Mouse (Mus musculus): ENCODE measurements around the gene Rps11. TPM values are rescaled to one million over a fixed set of nuclear protein-coding genes. Genes with fewer than 3 reads are reported as not detected.

Gene Rps11
- polyA plus RNA-seq, 1 experiment from 2014 or later = 1,711 TPM

- H3K9me3 ChIP-seq = no peaks in the 10 kb centered on the region
- no peak overlapping the region for H3K4me3 ChIP-seq (replicated peaks)
- H3K9ac ChIP-seq = no peak overlapping the region
- no peak overlapping the region for H3K27ac ChIP-seq
- no peak for ATAC-seq
- 0 out of 2 replicates have a peak, but pooled peaks cover 8% of the 10 kb centered on the region for H3K36me3 ChIP-seq
- no peaks in the 10 kb centered on the region for H3K27me3 ChIP-seq (replicated peaks)
- no peak overlapping the region for H3K4me2 ChIP-seq (replicated peaks)
- 74% methylated on average over 1 of the region's 1 CpGs for WGBS
- H3K4me1 ChIP-seq (replicated peaks) = peaks cover 9% of the 10 kb centered on the region
These were observed 14.2 kb upstream of the Rps11 start for GRCm38 (mm10) chr7:45138403-45138802.

DNA sequence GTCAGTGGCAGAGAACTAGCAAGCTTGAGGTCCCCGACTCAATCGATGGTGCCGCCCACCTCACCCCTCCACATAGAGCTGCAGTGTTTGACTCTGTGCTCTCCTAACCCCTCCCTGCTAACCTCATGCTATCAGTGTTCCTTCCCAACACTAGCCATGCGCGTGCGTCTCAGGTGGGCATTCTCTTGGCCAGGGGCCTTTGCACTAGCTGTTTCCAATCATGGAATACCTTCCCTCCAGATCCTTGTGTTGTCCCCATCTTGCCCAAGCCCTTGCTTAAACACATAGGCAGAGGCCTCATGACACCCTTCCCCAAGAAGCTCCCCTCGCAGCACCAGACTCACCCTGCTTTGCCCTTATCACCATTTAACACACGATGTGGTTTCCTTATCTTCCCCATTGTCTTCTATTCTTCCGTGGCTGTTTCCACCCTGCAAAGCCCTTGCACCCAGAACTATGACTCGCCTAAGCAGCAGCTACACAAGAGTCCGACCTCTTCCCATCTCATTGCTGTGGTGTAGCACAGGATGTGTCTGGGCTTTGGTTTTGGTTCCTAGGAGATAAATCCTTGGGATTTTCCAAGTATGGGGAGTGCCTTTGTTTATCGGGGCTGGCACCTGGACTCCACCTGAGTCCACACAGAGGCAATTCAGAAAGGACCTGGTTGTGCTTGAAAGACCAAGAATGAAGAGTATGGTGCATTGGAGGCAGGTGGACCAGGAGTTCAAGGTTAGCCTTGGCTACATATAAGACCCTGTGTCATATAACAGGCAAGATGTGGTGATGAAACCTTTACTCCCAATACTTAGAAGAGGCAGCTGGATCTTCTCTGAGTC lies 13.2 kb upstream of the Rps11 start:
- H3K9me3 ChIP-seq = no peaks in the 10 kb centered on the region
- peaks cover 9% of the 10 kb centered on the region for H3K4me1 ChIP-seq (replicated peaks)
- no peak overlapping the region for H3K9ac ChIP-seq
- no peaks in the 10 kb centered on the region for H3K27me3 ChIP-seq (replicated peaks)
- H3K4me2 ChIP-seq (replicated peaks) = no peak overlapping the region
- 73% methylated on average over 12 of the region's 12 CpGs for WGBS
- no peak overlapping the region for H3K27ac ChIP-seq
- ATAC-seq = no peak
- H3K4me3 ChIP-seq (replicated peaks) = no peak overlapping the region
- 0 out of 2 replicates have a peak, but pooled peaks cover 3% of the 10 kb centered on the region for H3K36me3 ChIP-seq

DNA sequence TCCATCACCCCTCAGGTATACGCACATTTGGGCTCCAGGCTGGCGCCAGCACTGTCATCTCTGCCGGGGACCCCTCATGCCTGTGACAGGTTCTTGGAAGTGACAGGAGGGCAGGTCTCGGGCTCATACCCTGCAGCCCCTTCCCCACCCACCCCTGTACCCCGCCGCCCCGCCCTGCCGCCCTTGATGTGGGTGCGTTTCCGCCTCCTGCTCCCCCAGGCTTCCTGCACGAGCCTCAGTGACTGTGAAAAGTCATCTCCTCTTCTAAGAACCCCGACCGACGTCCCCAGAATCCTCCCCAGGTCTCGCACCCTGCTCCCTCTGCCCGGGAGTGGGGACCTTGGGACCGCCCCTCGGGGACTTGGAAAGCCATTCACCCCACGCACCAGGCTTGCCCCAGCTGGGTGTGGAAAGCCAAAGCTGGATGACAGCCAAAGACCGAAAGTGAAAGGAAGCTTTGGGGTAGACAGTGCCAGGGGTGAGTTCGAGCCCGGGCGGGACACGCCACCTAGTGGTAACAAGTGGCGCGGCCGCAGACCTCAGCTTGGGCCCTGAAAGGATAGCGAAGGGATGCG lies 11.8 kb upstream of the Rps11 start, which contains the start of the genes Gm45713 and Flt3l:
Gm45713 (minus strand) TSS at position 239 of the 575 bp plus-strand sequence.
Flt3l (minus strand) TSS at position 440 of the 575 bp plus-strand sequence.
- H3K27me3 ChIP-seq (replicated peaks) = no peaks in the 10 kb centered on the region
- peak within 1 kb of the TSS; percentile 60 for H3K4me3 ChIP-seq (replicated peaks)
- 3% methylated on average over 29 of the region's 29 CpGs for WGBS
- ATAC-seq = peak; percentile 90
- no peak within 1 kb of the TSS for H3K27ac ChIP-seq
- no peaks in the 10 kb centered on the region for H3K9me3 ChIP-seq
- no peaks in the 10 kb centered on the region for H3K36me3 ChIP-seq
- peaks cover 9% of the 10 kb centered on the region for H3K4me1 ChIP-seq (replicated peaks)
- peak within 1 kb of the TSS; percentile 84 for H3K4me2 ChIP-seq (replicated peaks)
- H3K9ac ChIP-seq = peak within 1 kb of the TSS; percentile 69

DNA sequence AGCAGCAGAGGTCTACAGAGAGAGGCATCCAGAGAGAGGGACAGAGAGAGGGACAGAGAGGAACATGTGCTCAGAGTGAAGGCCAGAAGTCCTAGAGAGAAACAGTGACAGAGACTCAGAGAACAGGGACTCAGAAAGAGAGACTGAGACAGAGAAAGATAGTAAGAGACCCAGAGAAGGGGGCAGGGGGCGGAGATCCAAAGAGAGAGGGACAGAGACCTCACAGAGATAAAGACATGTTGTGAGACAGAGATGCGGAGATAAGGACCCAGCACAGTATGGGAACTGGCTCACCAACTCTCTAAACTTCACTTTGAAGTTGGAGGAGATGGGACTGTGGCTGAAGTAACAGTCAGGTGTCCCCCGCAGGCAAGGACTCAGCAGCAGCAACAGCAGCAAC lies 11.1 kb upstream of the Rps11 start:
- WGBS = 79% methylated on average over 3 of the region's 3 CpGs
- Histone ChIP-seq H3K4me3 (replicated peaks) (peak overlapping the region; percentile 60; the same call in 1 of the 2 replicates), H3K9ac (peak overlapping the region; percentile 69; the same call in 1 of the 2 replicates)

DNA sequence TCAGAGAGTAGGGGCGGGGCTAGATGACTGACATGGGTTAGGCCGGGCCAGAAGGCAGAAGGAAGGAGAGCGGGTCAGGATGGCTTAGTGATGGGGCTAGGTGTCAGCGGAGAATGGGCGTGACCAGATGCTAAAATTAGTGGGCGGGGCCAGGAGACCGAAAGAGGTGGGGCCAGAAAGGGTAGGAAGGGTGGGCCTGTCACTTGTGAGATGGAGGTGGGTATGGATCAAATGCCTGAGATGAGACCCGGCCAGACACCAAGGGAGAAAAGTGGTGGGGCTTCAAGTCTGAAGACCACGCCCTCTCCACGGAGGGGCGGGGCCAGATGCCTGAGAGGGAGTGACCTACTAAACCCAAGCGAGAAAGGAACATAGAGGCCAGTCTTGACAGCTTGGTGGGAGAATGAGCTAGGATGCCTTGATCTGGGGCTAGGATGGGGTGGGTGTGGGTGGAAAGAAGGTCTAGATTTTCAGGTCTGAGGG lies 10.3 kb upstream of the Rps11 start:
- Histone ChIP-seq H3K36me3 (no peaks in the 10 kb centered on the region), H3K9ac (no peak overlapping the region), H3K4me3 (replicated peaks) (no peak overlapping the region), H3K27me3 (replicated peaks) (no peaks in the 10 kb centered on the region), H3K4me2 (replicated peaks) (peak overlapping the region; percentile 11; the same call in 1 of the 2 replicates), H3K9me3 (no peaks in the 10 kb centered on the region), H3K27ac (no peak overlapping the region), H3K4me1 (replicated peaks) (peaks cover 13% of the 10 kb centered on the region)
- WGBS = 10% methylated on average over 12 of the region's 12 CpGs
- no peak; the same call in 1 of the 2 replicates for ATAC-seq

More for the DNA sequence above, 11.1 kb upstream of the Rps11 start:
- Histone ChIP-seq H3K4me1 (replicated peaks) (peaks cover 9% of the 10 kb centered on the region), H3K4me2 (replicated peaks) (peak overlapping the region; percentile 84), H3K9me3 (no peaks in the 10 kb centered on the region), H3K27ac (no peak overlapping the region), H3K36me3 (no peaks in the 10 kb centered on the region), H3K27me3 (replicated peaks) (no peaks in the 10 kb centered on the region)
- no peak for ATAC-seq

DNA sequence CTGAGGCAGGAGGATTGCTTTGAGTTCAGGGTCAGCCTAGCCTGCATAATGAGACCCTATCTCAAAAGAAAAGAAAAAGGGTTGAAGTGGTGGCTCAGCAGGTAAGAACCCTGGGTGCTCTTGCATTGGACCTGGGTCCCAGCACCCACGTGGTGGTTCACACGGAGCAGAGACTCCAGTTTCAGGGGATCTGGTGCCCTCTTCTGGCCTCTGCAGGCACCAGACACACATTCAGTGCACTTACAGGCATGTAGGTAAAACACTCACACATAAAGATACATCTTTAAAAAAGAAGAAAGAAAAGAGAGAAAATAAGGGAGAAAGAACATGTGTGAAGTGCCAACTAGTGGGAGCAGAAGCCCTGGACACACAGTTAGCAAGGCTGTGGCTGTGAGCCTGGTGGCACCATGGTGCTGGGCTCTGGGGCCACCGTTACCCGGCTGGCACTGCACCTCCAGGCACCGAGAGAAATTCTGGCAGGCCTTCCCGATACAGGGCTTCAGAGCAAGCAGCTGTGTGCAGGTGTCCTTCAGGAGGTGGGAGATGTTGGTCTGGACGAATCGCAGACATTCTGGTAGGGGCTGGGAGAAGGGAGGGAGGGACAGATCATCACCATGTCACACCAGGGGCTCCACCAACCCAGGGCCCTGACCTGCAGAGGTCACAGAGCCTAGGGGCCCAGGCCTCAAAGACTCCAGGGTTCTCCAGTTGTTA lies 9.4 kb upstream of the Rps11 start:
- Histone ChIP-seq H3K36me3 (no peaks in the 10 kb centered on the region), H3K4me1 (replicated peaks) (peaks cover 13% of the 10 kb centered on the region), H3K4me2 (replicated peaks) (0 out of 2 replicates have a peak overlapping the region, but pooled peaks have one; percentile 11), H3K27ac (no peak overlapping the region), H3K9me3 (no peaks in the 10 kb centered on the region), H3K4me3 (replicated peaks) (no peak overlapping the region), H3K9ac (no peak overlapping the region), H3K27me3 (replicated peaks) (no peaks in the 10 kb centered on the region)
- WGBS = 81% methylated on average over 8 of the region's 8 CpGs
- no peak for ATAC-seq

DNA sequence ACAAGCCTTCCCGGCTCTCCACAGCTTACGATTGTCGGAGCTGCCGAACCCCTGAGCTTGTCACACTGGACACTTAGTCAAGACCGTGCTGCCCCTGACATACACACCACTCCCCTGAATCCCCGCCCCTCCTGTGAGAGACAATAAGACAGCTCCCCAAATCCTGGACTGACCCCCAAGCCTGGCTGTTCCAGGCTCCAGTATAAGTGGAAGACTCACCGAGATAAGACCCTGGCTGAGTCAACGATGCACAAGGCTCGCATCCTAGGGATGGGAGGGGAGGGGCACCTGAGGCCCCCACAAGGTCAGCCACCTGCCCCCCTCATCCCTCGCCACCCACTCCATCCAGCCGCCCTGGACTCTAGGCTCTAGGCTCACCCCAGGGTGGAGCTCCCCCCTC lies 7.6 kb upstream of the Rps11 start:
- Histone ChIP-seq H3K27ac (no peak overlapping the region), H3K4me2 (replicated peaks) (no peak overlapping the region), H3K27me3 (replicated peaks) (no peaks in the 10 kb centered on the region), H3K4me3 (replicated peaks) (no peak overlapping the region), H3K36me3 (peaks cover 4% of the 10 kb centered on the region), H3K9me3 (no peaks in the 10 kb centered on the region), H3K9ac (no peak overlapping the region), H3K4me1 (replicated peaks) (peaks cover 18% of the 10 kb centered on the region)
- ATAC-seq = no peak
- WGBS = 78% methylated on average over 11 of the region's 11 CpGs

DNA sequence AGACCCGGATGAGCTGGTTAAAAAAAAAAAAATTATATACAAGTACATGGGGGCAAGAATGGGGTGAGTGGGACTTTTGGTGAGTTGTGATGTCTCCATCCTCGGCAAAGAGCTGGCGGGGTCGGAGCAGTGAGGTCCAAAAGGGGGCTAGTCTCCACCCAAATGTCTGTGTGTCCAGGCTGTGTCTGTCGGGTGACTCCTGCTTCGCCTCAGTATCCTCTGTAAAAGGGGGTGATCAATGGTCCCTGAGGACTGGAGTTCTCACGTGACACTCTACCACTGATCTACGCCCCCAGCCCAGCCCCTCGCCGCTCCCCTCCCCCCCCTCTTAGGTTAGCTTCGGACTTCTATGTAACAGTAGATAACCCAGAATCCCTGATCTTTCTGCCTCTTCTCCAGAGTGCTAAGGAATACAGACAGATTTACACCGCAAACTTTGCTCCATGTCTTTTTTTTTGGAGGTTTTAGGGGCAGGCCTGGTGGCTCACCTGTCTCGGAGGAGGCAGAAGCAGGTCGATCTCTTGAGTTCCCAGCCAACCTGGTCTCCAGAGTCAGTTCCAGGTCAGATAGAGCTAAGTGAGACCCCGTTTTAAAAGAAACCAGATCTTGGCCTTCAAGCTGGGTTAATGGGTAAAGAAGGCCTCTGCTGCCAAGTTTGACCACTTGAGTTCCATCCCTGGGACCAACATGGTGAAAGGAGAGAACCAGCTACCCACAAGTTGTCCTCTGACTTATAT lies 5.7 kb upstream of the Rps11 start:
- Histone ChIP-seq H3K9me3 (no peaks in the 10 kb centered on the region), H3K36me3 (peaks cover 22% of the 10 kb centered on the region), H3K4me2 (replicated peaks) (peak overlapping the region; percentile 73), H3K27ac (0 out of 2 replicates have a peak overlapping the region, but pooled peaks have one; percentile 90), H3K9ac (no peak overlapping the region), H3K4me1 (replicated peaks) (peaks cover 24% of the 10 kb centered on the region), H3K27me3 (replicated peaks) (no peaks in the 10 kb centered on the region), H3K4me3 (replicated peaks) (peak overlapping the region; percentile 89)
- no peak for ATAC-seq
- 61% methylated on average over 15 of the region's 15 CpGs for WGBS

GRCm38 (mm10) chr7:45129318-45129717 lies 5.1 kb upstream of the Rps11 start:
- Histone ChIP-seq H3K27me3 (replicated peaks) (no peaks in the 10 kb centered on the region), H3K9ac (peak overlapping the region; percentile 65), H3K4me2 (replicated peaks) (peak overlapping the region; percentile 73), H3K4me1 (replicated peaks) (peaks cover 22% of the 10 kb centered on the region), H3K4me3 (replicated peaks) (peak overlapping the region; percentile 89), H3K36me3 (peaks cover 22% of the 10 kb centered on the region), H3K9me3 (no peaks in the 10 kb centered on the region), H3K27ac (peak overlapping the region; percentile 90)
- ATAC-seq = no peak; the same call in 1 of the 2 replicates
- 2% methylated on average over 17 of the region's 17 CpGs for WGBS

- H3K9me3 ChIP-seq = no peaks in the 10 kb centered on the region
- peak within 1 kb of the TSS; percentile 90 for H3K27ac ChIP-seq
- peak; percentile 91 for ATAC-seq
- H3K27me3 ChIP-seq (replicated peaks) = no peaks in the 10 kb centered on the region
- peaks cover 22% of the 10 kb centered on the region for H3K36me3 ChIP-seq
- H3K9ac ChIP-seq = peak within 1 kb of the TSS; percentile 99
- peaks cover 22% of the 10 kb centered on the region for H3K4me1 ChIP-seq (replicated peaks)
- H3K4me3 ChIP-seq (replicated peaks) = peak within 1 kb of the TSS; percentile 89
- under 1% methylated on average over 48 of the region's 48 CpGs for WGBS
- peak within 1 kb of the TSS; percentile 73 for H3K4me2 ChIP-seq (replicated peaks)
These were observed 4.5 kb upstream of the Rps11 start, which contains the start of gene Rpl13a for GRCm38 (mm10) chr7:45128624-45129246. Rpl13a (minus strand) TSS chr7:45128761.

- Histone ChIP-seq H3K9me3 (no peaks in the 10 kb centered on the region), H3K27ac (peak overlapping the region; percentile 87), H3K36me3 (peaks cover 22% of the 10 kb centered on the region), H3K27me3 (replicated peaks) (no peaks in the 10 kb centered on the region), H3K4me1 (replicated peaks) (peaks cover 27% of the 10 kb centered on the region), H3K4me3 (replicated peaks) (peak overlapping the region; percentile 89), H3K4me2 (replicated peaks) (peak overlapping the region; percentile 71), H3K9ac (peak overlapping the region; percentile 99)
- ATAC-seq = no peak
- 1% methylated on average over 6 of the region's 6 CpGs for WGBS
These were observed 3.5 kb upstream of the Rps11 start for GRCm38 (mm10) chr7:45127700-45128224.

All from intestine, embryonic 15.5 days (tissue).